Comparison of ENCODE assay signal across 16 mouse cellular contexts in the genomic region with DNA sequence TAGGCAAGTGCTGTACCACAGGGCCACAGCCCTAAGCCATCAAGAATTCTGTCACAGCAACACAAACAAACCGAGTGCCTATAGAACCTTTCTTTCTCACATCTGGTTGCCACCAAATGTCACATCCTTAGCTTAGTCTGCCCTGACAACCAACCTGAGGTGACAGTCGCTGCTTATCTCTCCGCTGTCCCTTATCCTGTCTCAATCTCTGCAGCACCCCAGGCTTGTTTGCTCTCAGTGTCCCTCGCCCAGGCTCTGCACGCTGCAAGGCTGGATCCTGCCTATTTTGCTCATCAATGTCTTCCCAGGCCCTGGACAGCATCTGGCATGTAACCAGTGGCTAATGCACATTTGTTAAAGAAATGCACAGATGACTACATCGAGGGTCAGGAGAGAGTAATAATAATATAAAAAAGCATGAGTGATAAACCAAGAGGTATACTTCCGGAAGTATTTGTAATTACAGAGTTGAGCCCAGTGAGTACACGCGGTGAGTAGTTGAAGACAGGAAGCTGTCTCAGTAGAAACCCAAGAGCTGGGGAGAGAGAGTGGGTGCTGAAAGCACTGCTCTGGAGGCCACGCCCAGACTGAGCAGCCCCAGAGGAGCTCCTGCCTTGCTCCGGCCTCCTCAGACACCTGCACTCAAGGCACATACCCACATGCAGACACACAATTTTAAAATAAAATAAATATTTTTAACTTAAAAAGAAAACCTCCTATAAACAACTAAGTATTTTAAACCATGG. TPM values are rescaled to one million over a fixed set of nuclear protein-coding genes. Genes with fewer than 3 reads are reported as not detected.
A peak's percentile ranks its signal among the peaks of the same experiment; 100 is the strongest.
DNase-seq lines count a peak whose midpoint lies in the region; ATAC-seq lines count a peak whose summit lies in the region.
"Had no signal": no experiment of that assay in that cellular context is flagged by ENCODE, and none has a peak within 500 bp of the region (broad histone marks: within the 10 kb centered on the region; RNA-seq: fewer than 3 reads in every experiment).

No protein-coding gene starts in this region.

- peak; percentile 10 for DNase-seq in cerebellum, adult 9-11 months
- DNase-seq in cerebellum, adult 8-10 months, result no peak
- DNase-seq in A20 (ENCODE audit: low read depth, low spot score), result peak; percentile 73
- peak; percentile 61 to 72 for DNase-seq in thymus, adult 18-20 months
- DNase-seq in left cerebral cortex, adult 18-20 months (ENCODE audit: low spot score in 2 of 2), result no peak
- DNase-seq in embryo, embryonic 10.5 days (ENCODE audit: low spot score), result no peak
- no peak for DNase-seq in kidney, adult 11 months
- DNase-seq: heart, adult 18-20 months; heart, postnatal 36 days; kidney, adult 18-20 months; layer of hippocampus, adult 9-11 months; left cerebral cortex, postnatal 4 days; right cerebral cortex, postnatal 14 days had no signal

- peak; percentile 67 for ATAC-seq in common myeloid progenitor, adult 5-6 weeks (replicated peaks; ENCODE audit: low read depth, poor library complexity, severe bottlenecking)
- ATAC-seq: Patski had no signal

RNA-seq across cellular contexts. Expression of a gene that starts 5.8 kb away (rescaled TPM):
- total RNA-seq in common myeloid progenitor, adult 5-6 weeks (2017), result 8.7 and 10.5 TPM in 2 replicates
- total RNA-seq in left cerebral cortex, adult 18-20 months (2021), result 10 to 100 TPM; 80.5 to 82.5 TPM

RNA-seq across cellular contexts. Expression of a gene that starts 9.7 kb away (rescaled TPM):
- 22.4 and 24.1 TPM in 2 replicates for total RNA-seq in common myeloid progenitor, adult 5-6 weeks (2017)
- 100 to 1,000 TPM; 282 to 319 TPM for total RNA-seq in left cerebral cortex, adult 18-20 months (2021)

RNA-seq across cellular contexts. Expression of a gene that starts 21.5 kb away (rescaled TPM):
- total RNA-seq in common myeloid progenitor, adult 5-6 weeks (2017), result not detected in 2 replicates
- 10 to 100 TPM; 37.6 to 48.5 TPM for total RNA-seq in left cerebral cortex, adult 18-20 months (2021)
- total RNA-seq: megakaryocyte-erythroid progenitor cell, adult 5-6 weeks had no signal

RNA-seq across cellular contexts. Expression of a gene that starts 31.2 kb away (rescaled TPM):
- total RNA-seq in common myeloid progenitor, adult 5-6 weeks (2017), result 5.9 and 9.4 TPM in 2 replicates
- total RNA-seq in left cerebral cortex, adult 18-20 months (2021), result 1 to 10 TPM in 1 of 2 experiments, under 1 TPM in 1; 0.77 to 1.3 TPM

RNA-seq across cellular contexts. Expression of a gene that starts 32.1 kb away (rescaled TPM):
- total RNA-seq in common myeloid progenitor, adult 5-6 weeks (2017), result 3.1 and 3.5 TPM in 2 replicates
- 1 to 10 TPM; 4.1 to 4.5 TPM for total RNA-seq in left cerebral cortex, adult 18-20 months (2021)

Comparison
In these comparisons a context has a peak if more than half of its experiments do, and no peak if none do; other contexts are left out.
1. DNase-seq: peak in cerebellum, adult 9-11 months (single experiment), A20 (single experiment) and thymus, adult 18-20 months (2 of 2); none in cerebellum, adult 8-10 months (single experiment), left cerebral cortex, adult 18-20 months (0 of 2), embryo, embryonic 10.5 days (single experiment) and kidney, adult 11 months (single experiment).
2. RNA of a gene that starts 9.7 kb away (total RNA-seq): 282 to 319 TPM in left cerebral cortex, adult 18-20 months; 22.4 to 24.1 TPM in common myeloid progenitor, adult 5-6 weeks; every median in the first group is over 10 times any median in the second.
3. RNA of a gene that starts 21.5 kb away (total RNA-seq): 37.6 to 48.5 TPM in left cerebral cortex, adult 18-20 months; not detected in common myeloid progenitor, adult 5-6 weeks; every median in the first group is over 10 times any median in the second.